Mouse (Mus musculus) forebrain, embryonic 15.5 days (tissue): ENCODE results near the gene Runx2. TPM values are rescaled to one million over a fixed set of nuclear protein-coding genes. Genes with fewer than 3 reads are reported as not detected.

Experiments used
- ATAC-seq: fragments of 200-750 bp; cut with Nextera tagmentation; replicated peaks from 2 replicates; pipeline ENCODE4 v1.8.0; 2017; ENCODE audit warnings: mild to moderate bottlenecking, moderate TSS enrichment, moderate library complexity
- H3K27ac ChIP-seq: fragments of 300-500 bp; sonication (generic); replicated peaks from 2 replicates; pipeline ENCODE4 v1.5.1; 2015; ENCODE audit warnings: mild to moderate bottlenecking, inconsistent platforms
- H3K27me3 ChIP-seq: fragments of 300-500 bp; sonication (generic); 2 replicates; pipeline ENCODE4 v1.6.1; 2015; ENCODE audit warnings: inconsistent platforms
- H3K36me3 ChIP-seq: fragments of 300-500 bp; sonication (generic); 2 replicates; pipeline ENCODE4 v1.6.1; 2015; ENCODE audit warnings: mild to moderate bottlenecking, inconsistent platforms
- H3K4me1 ChIP-seq: fragments of 300-500 bp; sonication (generic); 2 replicates; pipeline ENCODE4 v1.6.1; 2015; ENCODE audit warnings: inconsistent platforms
- H3K4me2 ChIP-seq: fragments of 300-500 bp; sonication (generic); replicated peaks from 2 replicates; pipeline ENCODE4 v1.6.1; 2015; ENCODE audit warnings: mild to moderate bottlenecking, inconsistent platforms
- H3K4me3 ChIP-seq: fragments of 300-500 bp; sonication (generic); 2 replicates; pipeline ENCODE4 v1.5.1; 2015; ENCODE audit warnings: mild to moderate bottlenecking, inconsistent platforms
- H3K9ac ChIP-seq: fragments of 300-500 bp; sonication (generic); replicated peaks from 2 replicates; pipeline ENCODE4 v1.6.1; 2015; ENCODE audit warnings: mild to moderate bottlenecking, inconsistent platforms
- H3K9me3 ChIP-seq: fragments of 300-500 bp; sonication (generic); 2 replicates; pipeline ENCODE4 v1.6.1; 2016; ENCODE audit warnings: inconsistent platforms
- WGBS: fragments of 180-500 bp; shearing (Covaris S2); methylation state at CpG from one replicate; pipeline ENCODE4 v1.1.7; 2015; ENCODE audit warnings: mixed read lengths; 5-methylcytosine and 5-hydroxymethylcytosine counted together
- polyA plus RNA-seq: library from polyadenylated mRNA; unstranded; fragments of >200 nt; fragmentation: Nextera tagmentation; extraction: Ambion mirVana; gene quantifications from 2 replicates; pipeline ENCODE4 v1.2.1, GENCODE M21; 2015

Gene Runx2
- polyA plus RNA-seq, 1 experiment from 2014 or later: 0.31 TPM

- Histone ChIP-seq H3K4me1 (peaks cover 6% of the 10 kb centered on the region), H3K27ac (no peak overlapping the region), H3K9me3 (no peaks in the 10 kb centered on the region), H3K9ac (no peak overlapping the region), H3K4me2 (no peak overlapping the region), H3K27me3 (no peaks in the 10 kb centered on the region), H3K4me3 (no peak overlapping the region), H3K36me3 (no peaks in the 10 kb centered on the region)
- 33% methylated on average over 4 of the region's 4 CpGs for WGBS
- 0 out of 2 replicates have a peak, but pooled peaks have one; percentile 19 for ATAC-seq
Measured at GRCm38 (mm10) chr17:44528617-44529016, 286.0 kb downstream of the Runx2 start.

DNA sequence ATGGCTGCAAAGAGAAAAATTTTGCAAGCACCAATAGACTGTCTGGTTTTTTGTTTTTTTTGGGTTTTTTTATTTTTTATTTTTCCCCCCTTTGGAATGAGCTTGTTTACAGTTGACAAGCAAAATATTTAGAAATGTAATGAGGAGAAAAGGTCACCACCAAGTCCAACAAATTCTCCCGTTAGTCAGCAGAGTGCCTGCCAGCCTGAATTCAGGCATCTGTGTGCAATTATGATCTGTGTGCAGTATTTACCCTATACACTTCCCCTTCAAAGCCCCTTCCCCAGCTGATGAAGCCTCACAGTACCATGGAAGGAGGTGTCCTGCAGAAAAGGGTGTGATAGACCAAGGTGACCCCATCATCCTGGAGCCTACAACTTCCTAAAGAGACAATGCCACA is 290.5 kb downstream of the Runx2 start:
- no peak for ATAC-seq
- Histone ChIP-seq H3K9me3 (no peaks in the 10 kb centered on the region), H3K4me3 (no peak overlapping the region), H3K36me3 (no peaks in the 10 kb centered on the region), H3K27ac (no peak overlapping the region), H3K9ac (no peak overlapping the region), H3K4me2 (no peak overlapping the region), H3K4me1 (peaks cover 14% of the 10 kb centered on the region), H3K27me3 (no peaks in the 10 kb centered on the region)
- WGBS: 65% methylated on average over 1 of the region's 1 CpGs

GRCm38 (mm10) chr17:44522906-44523305 is 291.7 kb downstream of the Runx2 start:
- WGBS: 71% methylated on average over 5 of the region's 5 CpGs
- H3K4me3 ChIP-seq: no peak overlapping the region

DNA sequence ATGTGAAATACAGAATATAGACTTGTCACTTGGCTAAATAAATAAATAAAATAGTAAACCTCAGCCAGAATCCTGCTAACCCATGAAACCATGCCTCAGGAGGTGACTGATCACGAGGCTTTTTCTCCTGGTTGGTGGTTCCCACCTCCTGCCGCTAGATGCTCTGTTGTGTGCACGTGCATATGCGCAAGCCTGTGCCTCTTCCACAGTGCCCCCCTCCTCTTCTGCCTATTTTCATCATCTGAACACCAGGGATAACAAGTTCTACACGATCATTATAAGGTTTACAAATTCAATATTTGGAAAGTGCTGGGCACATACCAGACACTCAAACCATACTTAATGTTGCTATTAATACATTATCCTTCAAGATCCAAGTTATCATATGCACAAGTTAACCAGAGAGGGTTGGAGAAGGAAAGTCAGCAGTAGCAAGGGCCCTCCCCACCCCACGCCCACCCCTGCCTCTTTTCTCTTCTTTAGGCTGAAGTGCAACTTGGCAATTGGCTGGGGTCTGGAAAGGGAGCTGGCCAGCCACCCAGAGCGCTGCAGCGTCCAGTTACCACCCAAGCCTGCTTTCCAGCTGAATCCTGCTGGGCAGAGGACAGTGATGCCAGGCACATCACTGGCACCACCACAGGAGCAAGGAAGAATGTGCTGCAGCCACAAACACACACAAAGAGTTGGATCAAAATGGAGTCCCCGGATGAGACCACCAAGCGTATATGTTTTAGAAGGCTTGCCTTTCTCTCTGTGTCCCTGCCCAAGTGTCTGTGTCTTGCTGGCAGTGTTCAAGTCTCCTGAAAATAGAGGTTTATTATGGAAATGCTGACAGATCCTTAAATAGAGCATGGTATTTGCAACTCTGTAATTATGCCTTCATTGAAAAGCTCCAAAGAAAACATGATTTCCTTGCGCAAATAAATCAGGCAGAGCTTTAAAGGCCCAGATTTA is 294.2 kb downstream of the Runx2 start:
- Histone ChIP-seq H3K4me1 (peaks cover 8% of the 10 kb centered on the region; the same call in 1 of the 2 replicates), H3K4me3 (no peak overlapping the region), H3K27me3 (no peaks in the 10 kb centered on the region), H3K9ac (no peak overlapping the region), H3K36me3 (no peaks in the 10 kb centered on the region), H3K9me3 (no peaks in the 10 kb centered on the region), H3K4me2 (no peak overlapping the region), H3K27ac (peak overlapping the region; percentile 76)
- ATAC-seq: 0 out of 2 replicates have a peak, but pooled peaks have one; percentile 38
- WGBS: 69% methylated on average over 11 of the region's 11 CpGs

More at GRCm38 (mm10) chr17:44522906-44523305, 291.7 kb downstream of the Runx2 start:
- Histone ChIP-seq H3K9ac (no peak overlapping the region), H3K27me3 (no peaks in the 10 kb centered on the region), H3K4me2 (no peak overlapping the region), H3K9me3 (no peaks in the 10 kb centered on the region), H3K4me1 (peaks cover 8% of the 10 kb centered on the region; the same call in 1 of the 2 replicates), H3K27ac (no peak overlapping the region), H3K36me3 (no peaks in the 10 kb centered on the region)
- ATAC-seq: no peak

DNA sequence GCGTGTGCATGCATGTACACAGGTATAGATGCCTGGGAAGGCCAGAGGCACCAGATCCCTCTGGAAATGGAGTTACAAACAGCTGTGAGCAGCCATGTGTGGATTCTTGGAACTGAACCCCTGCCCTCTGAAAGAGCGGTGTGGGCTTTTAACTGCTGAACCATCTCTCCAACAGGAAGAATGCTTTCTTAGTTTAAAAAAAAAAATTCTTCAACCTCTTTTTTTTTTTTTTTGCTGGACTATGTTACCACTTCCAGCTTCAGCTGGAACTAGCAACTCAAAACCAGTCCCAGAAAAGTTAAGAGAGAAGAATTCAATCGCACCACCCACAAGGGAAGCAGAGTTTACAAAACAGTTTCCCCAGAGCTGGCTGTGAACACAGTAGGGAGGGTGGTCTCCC is 295.2 kb downstream of the Runx2 start:
- Histone ChIP-seq H3K4me2 (no peak overlapping the region), H3K4me1 (peaks cover 8% of the 10 kb centered on the region; the same call in 1 of the 2 replicates), H3K27me3 (no peaks in the 10 kb centered on the region), H3K4me3 (no peak overlapping the region), H3K27ac (no peak overlapping the region), H3K36me3 (no peaks in the 10 kb centered on the region), H3K9me3 (no peaks in the 10 kb centered on the region), H3K9ac (no peak overlapping the region)
- ATAC-seq: no peak
- WGBS: 92% methylated on average over 3 of the region's 3 CpGs

DNA sequence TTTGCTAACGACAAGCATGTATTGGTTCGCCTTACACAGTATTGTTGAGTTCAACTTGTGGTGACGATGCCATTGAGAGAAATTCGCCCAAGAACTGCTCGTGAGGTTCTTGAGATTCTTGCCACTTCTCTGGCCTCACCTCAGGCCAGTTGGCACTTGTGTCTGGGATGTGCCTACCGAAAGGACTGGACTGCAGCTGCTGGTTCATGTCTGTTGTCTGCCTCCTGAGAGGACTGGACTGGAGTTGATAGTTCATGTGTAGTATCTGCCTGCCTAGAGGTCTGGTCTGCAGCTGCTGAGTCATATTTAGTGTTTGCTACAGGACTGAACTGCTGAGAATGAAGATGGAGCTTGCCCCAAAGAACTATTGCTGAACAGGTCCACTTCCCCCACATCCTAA is 296.4 kb downstream of the Runx2 start:
- H3K9ac ChIP-seq: no peak overlapping the region
- H3K4me1 ChIP-seq: peaks cover 8% of the 10 kb centered on the region; the same call in 1 of the 2 replicates
- no peak overlapping the region for H3K4me3 ChIP-seq
- 92% methylated on average over 6 of the region's 6 CpGs for WGBS
- H3K27ac ChIP-seq: no peak overlapping the region
- H3K9me3 ChIP-seq: no peaks in the 10 kb centered on the region
- no peak for ATAC-seq
- no peaks in the 10 kb centered on the region for H3K27me3 ChIP-seq
- H3K36me3 ChIP-seq: no peaks in the 10 kb centered on the region
- no peak overlapping the region for H3K4me2 ChIP-seq

DNA sequence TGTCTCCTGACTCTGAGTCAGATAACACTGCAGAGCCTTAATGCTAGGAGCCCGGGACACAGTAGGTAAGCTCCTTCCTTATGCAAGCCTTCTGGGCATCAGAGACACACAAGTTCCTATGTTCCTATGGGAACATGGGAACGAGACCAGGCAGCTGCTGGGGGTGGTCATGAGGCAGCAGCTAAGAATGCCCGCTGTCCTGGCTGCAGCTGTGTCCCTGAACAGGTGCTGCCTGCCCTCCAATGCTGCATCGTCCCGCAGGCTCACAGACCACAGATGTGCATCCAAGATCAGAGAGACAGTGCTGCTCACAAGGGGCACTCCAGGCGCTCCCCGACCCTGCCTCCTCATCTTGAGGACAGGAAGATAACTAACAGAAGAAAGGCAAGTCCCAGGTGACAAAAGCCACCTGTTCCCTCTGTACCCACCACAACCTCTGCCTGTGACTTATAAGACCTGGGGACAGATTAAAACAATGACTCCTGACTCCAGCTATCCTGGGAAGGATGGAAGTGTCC is 306.3 kb downstream of the Runx2 start:
- ATAC-seq: no peak
- 69% methylated on average over 7 of the region's 7 CpGs for WGBS
- no peak overlapping the region for H3K4me3 ChIP-seq

DNA sequence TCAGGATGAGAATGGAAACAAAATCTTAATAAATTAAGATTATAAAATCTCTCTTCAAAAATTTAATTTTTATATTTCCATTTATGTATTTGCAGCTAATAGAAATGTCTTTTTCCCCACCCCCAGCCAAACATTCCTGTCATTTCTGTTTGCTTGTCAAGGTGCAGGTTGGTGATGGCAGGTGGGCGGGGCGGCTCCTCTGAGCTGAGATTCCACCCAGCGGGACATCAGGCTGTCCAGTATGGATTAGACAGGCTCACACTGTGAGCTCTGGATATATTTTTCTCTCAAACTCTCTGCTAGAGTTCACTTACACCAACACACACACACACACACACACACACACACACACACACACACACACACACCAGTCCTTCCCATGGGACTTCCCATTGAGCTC is 306.9 kb downstream of the Runx2 start:
- no peaks in the 10 kb centered on the region for H3K4me1 ChIP-seq
- H3K27me3 ChIP-seq: no peaks in the 10 kb centered on the region
- no peaks in the 10 kb centered on the region for H3K36me3 ChIP-seq
- no peak overlapping the region for H3K9ac ChIP-seq
- H3K9me3 ChIP-seq: no peaks in the 10 kb centered on the region
- WGBS: 71% methylated on average over 3 of the region's 3 CpGs
- H3K27ac ChIP-seq: no peak overlapping the region
- H3K4me2 ChIP-seq: no peak overlapping the region
- no peak overlapping the region for H3K4me3 ChIP-seq
- ATAC-seq: no peak

More for the DNA sequence above, 306.3 kb downstream of the Runx2 start:
- Histone ChIP-seq H3K4me2 (no peak overlapping the region), H3K9me3 (no peaks in the 10 kb centered on the region), H3K36me3 (no peaks in the 10 kb centered on the region), H3K9ac (no peak overlapping the region), H3K4me1 (no peaks in the 10 kb centered on the region), H3K27me3 (no peaks in the 10 kb centered on the region), H3K27ac (no peak overlapping the region)

GRCm38 (mm10) chr17:44506524-44506923 is 308.1 kb downstream of the Runx2 start:
- no peaks in the 10 kb centered on the region for H3K9me3 ChIP-seq
- 79% methylated on average over 3 of the region's 3 CpGs for WGBS
- no peak overlapping the region for H3K27ac ChIP-seq
- H3K4me1 ChIP-seq: no peaks in the 10 kb centered on the region
- H3K4me2 ChIP-seq: no peak overlapping the region
- no peak overlapping the region for H3K9ac ChIP-seq
- no peak for ATAC-seq
- H3K4me3 ChIP-seq: no peak overlapping the region
- no peaks in the 10 kb centered on the region for H3K36me3 ChIP-seq
- no peaks in the 10 kb centered on the region for H3K27me3 ChIP-seq

- 91% methylated on average over 10 of the region's 10 CpGs for WGBS
- no peak overlapping the region for H3K9ac ChIP-seq
- no peak for ATAC-seq
- no peaks in the 10 kb centered on the region for H3K36me3 ChIP-seq
- no peak overlapping the region for H3K4me3 ChIP-seq
- H3K9me3 ChIP-seq: no peaks in the 10 kb centered on the region
- H3K4me2 ChIP-seq: no peak overlapping the region
- H3K27ac ChIP-seq: no peak overlapping the region
- H3K27me3 ChIP-seq: no peaks in the 10 kb centered on the region
- no peaks in the 10 kb centered on the region for H3K4me1 ChIP-seq
Measured at GRCm38 (mm10) chr17:44504794-44505317, 309.7 kb downstream of the Runx2 start.

GRCm38 (mm10) chr17:44502176-44502575 is 312.4 kb downstream of the Runx2 start:
- no peaks in the 10 kb centered on the region for H3K4me1 ChIP-seq
- H3K27me3 ChIP-seq: no peaks in the 10 kb centered on the region
- H3K9ac ChIP-seq: no peak overlapping the region
- H3K4me3 ChIP-seq: no peak overlapping the region
- H3K4me2 ChIP-seq: no peak overlapping the region
- no peak for ATAC-seq
- no peak overlapping the region for H3K27ac ChIP-seq
- H3K9me3 ChIP-seq: no peaks in the 10 kb centered on the region
- no peaks in the 10 kb centered on the region for H3K36me3 ChIP-seq
- 94% methylated on average over 5 of the region's 5 CpGs for WGBS

DNA sequence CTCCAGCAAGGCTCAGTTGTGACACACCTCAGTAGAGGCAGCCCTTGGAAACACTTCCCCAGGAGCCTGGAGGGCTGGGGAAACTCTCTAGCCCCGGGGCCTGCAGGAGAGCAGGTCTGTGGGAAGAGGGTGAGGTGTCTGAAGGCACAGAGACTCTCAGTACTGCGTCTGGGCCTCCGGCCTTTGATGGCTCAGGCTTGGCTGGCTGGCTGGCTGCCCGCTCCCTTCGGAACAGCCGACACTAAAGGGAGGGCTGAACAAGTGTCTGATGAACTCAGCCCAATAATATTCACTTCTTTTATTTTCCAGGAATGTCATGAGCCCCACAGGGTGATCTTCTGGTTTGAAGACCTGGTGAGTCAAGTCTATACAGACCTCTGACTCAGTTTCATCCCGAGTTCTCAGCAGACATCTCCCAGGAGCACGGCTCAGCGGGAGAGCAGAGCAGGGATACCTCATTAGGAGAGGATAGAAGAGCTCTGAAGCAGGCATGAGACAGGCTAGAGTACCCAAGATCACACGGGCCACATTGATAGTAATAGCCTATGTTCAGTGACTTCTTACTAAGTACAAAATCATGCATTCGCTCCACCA is 314.2 kb downstream of the Runx2 start:
- Histone ChIP-seq H3K9me3 (no peaks in the 10 kb centered on the region), H3K27ac (no peak overlapping the region), H3K36me3 (no peaks in the 10 kb centered on the region), H3K4me1 (no peaks in the 10 kb centered on the region), H3K27me3 (no peaks in the 10 kb centered on the region), H3K4me3 (no peak overlapping the region), H3K4me2 (no peak overlapping the region), H3K9ac (no peak overlapping the region)
- 77% methylated on average over 11 of the region's 11 CpGs for WGBS
- no peak for ATAC-seq
